Mouse (Mus musculus): ENCODE results near the gene Mxra8.
A peak's percentile ranks its signal among the peaks of the same experiment; 100 is the strongest.

Mxra8 gene

DNA sequence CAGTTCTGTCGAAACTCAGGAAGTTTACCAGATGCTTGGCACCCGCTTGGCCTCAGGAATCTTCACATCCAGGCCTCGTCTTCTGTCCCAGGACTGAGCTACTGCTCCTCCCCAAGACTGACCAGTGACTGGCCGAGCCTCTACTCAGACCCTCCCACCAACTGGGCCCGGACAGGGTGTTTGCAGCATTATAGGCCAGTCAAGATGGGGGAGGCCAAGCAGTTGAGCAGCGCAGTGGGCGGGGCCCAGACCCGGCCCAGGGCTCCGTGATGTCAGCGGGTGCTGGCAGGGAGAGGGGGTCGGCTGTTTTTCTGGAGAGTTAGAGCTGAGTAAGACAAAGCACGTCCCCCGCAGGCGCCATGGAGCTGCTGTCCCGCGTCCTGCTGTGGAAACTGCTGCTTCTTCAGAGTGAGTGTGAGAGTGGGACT, at the start of gene Mxra8:
Mxra8 (plus strand) TSS at position 198 of the 428 bp plus-strand sequence.
- DNase-seq (ENCODE audit: low spot score): no peak

DNA sequence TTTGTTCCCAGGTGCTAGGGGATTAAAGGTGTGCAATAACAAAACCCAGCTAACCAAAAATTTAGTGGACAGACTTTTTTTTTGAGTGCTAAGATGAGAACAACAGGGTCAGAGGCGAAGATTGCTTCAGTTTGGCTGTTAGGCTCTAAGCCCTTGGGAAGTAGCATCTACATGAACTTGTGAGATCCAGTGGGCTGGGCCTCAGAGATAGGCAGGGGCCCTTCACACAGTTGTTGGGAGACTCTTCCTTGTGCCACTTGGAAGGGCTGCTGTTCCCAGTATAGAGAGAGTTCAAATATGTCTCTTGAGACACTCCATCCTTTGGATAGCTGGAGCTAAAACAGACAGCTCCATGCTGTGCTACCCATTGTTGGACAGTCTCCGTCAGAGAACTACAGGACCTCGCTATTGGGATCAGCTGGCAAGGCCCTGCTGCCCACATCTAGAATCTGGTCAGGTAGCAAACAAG, 49.4 kb upstream of the Mxra8 start, which contains the start of gene Ankrd65:
Ankrd65 (plus strand) TSS at position 419 of the 469 bp plus-strand sequence.
- no peak for DNase-seq (ENCODE audit: low spot score)

DNA sequence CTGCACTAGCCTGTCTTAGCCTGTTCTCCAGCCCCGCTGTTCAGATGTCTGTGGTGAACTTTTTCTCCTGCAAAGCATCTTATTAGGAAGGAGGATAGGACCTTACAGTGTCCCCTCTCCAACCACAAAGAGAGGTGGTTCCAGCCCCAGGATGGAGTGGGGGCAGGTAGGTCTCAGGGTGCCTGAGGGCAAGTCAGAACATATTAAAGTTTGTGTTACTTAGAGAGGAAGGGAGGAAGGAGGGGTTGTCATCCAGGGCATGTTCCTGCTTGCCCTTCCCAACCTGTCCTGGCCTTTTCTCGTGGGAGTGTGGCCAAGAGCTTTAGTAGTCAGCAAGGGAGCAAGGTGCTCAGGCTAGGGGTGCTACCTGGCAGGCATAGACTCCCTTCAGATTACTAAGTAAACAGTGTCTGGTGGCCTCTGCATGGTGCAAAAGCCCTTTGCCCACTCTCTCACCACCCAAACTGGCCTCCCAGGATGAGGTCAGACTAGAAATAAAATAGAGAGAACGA, 48.8 kb upstream of the Mxra8 start:
- no peak for DNase-seq (ENCODE audit: low spot score)

DNA sequence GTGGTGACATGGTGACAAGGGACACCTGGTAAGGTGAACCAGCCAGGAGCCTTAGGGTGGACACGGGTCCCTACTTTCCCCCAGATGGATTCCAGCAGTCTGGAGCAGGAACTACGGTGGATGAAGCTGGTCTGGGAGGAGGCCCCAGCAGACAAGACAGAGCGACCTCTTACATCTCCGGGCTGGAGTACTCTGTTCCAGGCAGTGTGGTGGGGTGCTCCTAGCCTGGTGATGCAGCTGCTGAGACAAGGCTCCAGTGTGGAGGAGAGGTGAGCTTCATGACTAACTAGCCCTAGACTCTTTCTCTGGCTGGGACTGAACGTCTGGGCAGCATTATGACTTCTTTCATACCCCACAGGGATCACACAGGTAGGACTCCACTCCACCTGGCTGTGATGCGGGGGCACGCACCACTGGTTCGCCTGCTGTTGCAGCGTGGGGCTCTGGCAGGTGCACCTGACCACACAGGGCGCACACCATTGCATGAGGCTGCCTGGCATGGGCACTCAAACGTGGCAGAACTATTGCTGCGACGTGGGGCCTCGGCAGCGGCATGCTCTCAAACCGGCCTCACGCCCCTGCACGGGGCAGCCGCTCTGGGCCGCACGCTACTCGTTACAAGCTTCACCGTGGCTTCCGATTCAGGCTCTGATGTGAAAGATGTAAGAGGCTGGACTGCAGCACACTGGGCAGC, 48.1 kb upstream of the Mxra8 start:
- DNase-seq (ENCODE audit: low spot score): no peak

DNA sequence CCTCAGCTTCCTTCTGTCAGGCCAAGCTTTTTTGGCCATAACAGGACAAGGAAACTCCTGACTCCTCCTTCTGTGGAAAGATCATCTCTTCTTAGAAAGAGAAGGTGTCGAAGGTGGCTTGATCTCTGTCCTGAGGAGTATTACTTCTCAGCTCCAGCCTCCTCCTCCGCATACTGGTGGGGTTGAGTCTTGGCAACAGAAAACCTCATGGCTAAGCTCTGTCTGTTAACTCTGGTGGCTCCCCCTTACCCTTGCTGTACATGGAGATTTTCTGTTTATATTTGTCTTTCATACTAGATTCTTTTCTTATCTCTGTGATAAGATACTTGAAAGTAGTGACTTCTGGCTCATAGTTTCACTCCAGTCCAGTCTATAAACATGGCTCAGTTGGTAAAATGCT, 45.8 kb upstream of the Mxra8 start:
- DNase-seq (ENCODE audit: low spot score): no peak

DNA sequence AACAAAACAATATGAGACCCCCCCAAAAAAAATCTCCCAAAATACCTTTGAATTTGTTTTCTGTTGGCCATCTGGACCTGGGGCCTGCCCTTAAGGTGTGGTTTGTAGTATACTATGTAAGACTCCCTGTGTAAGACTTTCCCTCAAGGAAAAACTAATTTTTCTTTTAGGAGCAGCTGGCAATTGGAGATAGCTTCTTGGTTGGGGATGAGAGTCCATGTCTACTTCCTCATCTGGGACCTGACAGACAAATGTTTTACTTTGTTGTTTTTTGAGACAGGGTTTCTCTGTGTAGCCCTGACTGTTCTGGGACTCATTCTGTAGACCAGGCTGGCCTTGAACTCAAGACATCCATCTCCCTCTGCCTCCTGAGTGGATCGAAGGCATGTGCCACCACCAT, 37.4 kb upstream of the Mxra8 start:
- DNase-seq (ENCODE audit: low spot score): no peak

DNA sequence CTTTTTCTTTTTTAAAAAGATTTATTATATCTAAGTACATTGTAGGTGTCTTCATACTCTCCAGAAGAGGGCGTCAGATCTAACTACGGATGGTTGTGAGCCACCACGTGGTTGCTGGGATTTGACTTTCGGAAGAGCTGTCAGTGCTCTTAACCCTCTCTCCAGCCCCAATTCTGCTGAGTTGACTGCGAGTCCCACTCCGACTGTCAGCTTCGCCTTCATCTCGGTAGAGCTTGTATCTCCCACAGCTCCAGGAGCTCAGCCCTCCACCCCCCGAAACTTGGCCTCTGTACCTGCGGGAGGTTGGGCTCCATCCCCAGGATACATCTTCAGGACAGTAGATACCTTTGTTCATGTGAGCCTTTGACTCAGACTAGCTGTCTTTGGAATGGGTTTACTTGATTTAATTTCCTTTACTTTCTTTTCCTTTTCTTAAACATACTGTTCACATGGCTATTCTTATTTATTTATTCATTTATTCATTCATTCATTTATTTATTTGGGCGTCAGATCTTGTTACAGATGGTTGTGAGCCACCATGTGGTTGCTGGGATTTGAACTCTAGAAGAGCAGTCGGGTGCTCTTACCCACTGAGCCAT, 36.6 kb upstream of the Mxra8 start, which contains the start of gene Mrpl20:
Mrpl20 (plus strand) TSS at position 138 of the 599 bp plus-strand sequence.
- DNase-seq (ENCODE audit: low spot score): no peak

DNA sequence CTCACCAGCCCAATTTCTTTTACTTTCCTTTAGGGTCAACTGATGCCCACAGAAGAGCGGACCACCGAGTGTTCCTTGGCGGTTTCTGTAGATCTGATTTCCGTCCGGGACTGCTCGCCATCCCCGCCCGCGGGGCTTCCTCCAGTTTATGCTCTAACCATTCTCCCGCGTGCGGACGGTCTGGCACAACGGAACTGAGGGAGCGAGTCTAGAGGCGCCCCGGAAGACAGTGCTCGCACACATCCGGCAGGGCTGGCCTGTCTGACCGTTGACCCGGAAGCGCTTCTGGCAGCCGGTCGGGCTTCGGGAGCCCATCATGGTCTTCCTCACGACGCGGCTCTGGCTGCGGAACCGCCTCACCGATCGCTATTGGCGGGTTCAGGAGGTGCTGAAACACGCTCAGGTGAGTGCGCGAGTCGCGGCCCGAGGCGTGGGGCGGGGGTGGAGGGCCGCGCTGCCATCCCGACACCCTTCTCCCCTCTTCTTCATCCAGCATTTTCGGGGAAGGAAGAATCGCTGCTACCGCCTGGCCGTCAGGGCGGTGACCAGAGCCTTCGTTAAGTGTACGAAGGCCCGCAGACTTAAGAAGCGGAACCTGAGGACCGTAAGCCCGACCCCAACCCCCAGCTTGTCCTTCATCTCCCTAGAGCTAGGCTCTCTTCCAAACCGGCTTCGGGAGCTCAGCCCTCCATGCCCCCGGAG, 36.0 kb upstream of the Mxra8 start:
- peak; percentile 86 for DNase-seq (ENCODE audit: low spot score)

DNA sequence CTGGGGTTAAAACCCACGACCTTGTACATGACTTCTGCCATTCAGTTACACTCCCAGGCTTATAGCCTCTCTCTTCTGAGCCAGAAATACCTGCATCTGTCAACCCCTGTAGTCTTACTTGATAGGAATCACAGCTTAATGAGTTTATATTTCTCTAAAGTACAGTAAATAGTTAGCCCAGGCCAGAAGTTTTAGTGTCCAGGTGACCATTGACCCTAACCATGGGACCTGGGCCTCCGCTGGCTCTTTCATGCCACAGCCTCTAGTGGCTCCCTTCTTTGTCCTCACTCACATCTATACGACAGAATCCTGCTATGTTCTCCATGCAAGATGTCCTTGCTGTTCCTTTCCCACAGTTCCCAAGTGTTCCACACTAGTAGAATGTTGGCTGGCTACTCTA, 31.6 kb upstream of the Mxra8 start:
- no peak for DNase-seq (ENCODE audit: low spot score)

DNA sequence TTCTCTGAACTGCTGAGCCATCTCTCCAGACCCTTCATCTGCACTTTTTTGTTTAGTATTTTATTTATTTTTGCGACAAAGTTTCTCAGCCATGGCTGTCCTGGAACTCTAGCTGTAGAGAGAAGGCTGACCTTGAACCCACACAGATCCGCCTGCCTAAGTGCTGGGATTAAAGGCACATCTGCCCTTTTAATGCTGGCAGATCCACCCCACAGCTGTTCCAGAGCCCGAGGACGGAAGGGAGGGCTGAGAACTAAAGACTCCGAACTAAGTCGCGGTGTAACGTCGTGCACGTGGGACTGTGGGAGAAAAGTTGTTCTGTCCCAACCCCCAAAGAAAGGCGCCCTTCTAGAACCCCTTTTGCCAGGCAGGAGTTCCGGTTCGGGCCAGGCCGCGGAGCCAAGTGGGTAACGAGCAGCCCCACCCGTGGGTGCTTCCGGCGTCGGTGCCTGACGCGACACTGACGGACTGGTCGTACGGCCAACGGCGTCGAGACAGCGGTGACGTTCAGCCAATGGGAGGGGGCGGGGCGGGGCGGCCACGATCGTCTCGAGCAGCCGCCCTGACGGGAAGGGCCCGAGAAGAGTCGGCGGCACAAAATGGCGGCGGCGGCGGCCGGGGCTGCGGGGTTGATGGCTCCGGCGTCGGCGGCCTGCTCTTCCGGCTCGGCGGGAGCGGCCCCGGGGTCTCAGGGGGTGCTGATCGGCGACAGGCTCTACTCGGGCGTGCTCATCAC, 27.4 kb upstream of the Mxra8 start, which contains the start of gene Ccnl2:
Ccnl2 (plus strand) TSS at position 561 of the 736 bp plus-strand sequence.
- DNase-seq (ENCODE audit: low spot score): peak; percentile 89

DNA sequence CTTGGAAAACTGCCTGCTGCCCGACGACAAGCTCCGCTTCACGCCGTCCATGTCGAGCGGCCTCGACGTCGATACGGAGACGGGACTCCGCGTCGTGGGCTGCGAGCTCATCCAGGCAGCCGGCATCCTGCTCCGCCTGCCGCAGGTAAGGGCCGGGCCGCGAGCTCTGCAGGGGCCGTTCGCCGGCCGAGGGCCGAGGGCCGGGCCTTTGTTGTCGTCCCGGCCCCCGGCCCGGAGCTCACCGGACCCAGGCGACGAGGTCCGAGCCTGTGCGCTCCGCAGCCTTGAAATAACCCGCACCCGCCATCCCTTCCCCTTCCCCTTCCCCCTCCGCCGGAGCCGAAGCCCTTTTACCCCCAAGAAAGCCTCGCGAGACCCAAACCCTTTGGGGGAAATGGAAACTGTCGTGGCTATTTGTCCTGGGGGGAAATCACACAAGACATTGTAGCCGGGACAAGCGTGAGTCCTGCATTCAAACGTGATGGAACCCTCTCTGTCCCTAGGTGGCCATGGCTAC, 26.8 kb upstream of the Mxra8 start:
- no peak for DNase-seq (ENCODE audit: low spot score)

DNA sequence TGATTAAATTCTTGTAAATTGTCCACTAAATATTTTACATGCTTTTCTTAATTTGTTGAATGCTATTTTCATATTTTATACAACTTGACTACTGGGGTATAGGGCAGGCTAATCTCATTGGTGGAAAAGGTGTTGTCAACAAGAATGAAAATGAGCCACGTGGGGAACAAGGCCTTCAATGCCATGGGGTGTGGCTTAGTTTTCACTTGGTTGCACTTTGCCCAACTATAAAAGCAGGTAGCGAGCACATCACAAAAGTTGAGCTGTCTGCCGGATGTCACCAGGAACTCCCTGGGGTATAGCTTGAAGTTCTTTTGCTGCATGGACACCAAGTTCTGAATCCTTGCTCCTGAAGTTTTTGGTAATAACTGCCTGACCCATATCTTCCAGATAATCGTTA, 21.9 kb upstream of the Mxra8 start:
- DNase-seq (ENCODE audit: low spot score): no peak

DNA sequence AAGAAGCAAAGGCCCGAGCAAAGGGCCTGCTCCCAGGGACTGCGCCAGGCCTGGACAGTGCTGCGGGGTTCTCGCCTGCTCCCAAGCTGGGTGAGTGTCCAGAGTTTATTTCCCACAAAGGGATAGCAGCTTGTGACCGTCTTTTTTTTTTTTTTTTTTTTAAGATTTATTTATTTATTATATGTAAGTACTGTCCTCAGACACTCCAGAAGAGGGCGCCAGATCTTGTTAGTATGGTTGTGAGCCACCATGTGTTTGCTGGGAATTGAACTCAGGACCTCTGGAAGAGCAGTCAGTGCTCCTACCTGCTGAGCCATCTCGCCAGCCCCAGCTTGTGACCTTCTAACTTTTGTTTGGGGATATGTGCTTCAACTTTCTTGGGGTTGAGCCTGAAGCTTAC, 18.5 kb upstream of the Mxra8 start:
- DNase-seq (ENCODE audit: low spot score): no peak

DNA sequence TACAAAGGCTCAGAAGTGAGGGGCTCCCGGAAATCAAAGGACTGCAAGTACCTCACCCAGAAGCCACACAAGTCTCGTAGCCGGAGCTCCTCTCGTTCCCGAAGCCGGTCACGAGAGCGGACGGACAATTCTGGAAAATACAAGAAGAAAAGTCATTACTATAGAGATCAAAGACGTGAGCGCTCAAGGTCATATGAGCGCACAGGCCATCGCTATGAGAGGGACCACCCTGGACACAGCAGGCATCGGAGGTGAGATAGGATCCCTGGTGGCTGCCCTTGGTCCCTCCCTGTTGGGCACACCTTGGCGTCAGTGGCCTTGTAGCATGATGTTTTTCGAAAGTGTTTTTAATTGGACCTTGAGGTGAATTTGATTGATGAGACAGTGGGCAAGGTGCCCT, 16.0 kb upstream of the Mxra8 start:
- DNase-seq (ENCODE audit: low spot score): no peak

DNA sequence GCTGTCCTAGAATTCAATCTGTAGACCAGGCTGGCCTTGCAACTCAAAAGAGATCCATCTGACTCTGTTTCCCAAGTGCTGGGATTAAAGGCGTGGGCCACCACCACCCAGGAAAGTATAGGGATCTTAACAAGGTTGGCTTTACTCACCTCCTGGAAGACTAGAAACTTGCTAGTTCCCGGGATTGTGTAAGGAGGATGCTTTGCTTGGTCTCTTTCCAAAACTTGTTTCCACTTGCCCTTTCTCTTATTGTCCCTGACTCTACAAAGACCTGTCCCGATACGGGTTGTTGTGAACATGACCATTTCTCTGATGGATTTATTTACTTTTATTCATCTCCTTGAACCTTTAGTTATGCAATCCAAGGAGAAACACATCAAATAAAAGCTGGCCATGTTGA, 9.6 kb upstream of the Mxra8 start:
- DNase-seq (ENCODE audit: low spot score): no peak

DNA sequence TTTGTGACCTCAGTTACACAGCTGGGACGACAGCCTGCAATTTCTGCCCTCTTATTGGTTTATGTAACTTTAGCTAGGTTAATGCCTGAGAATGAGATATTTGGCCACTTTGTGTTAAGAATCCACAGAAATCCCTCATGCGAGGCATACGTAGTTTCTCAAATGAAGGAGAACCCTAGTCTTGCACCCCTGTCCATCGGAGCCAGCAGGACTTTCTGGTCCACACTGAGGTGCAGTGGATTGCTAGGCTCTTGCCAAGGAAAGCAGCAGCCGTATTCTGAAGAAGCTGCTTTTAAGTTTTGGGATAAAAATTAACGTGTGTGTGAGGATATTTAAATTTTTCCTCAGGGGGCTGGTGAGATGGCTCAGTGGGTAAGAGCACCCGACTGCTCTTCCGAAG, 8.9 kb upstream of the Mxra8 start:
- no peak for DNase-seq (ENCODE audit: low spot score)

DNA sequence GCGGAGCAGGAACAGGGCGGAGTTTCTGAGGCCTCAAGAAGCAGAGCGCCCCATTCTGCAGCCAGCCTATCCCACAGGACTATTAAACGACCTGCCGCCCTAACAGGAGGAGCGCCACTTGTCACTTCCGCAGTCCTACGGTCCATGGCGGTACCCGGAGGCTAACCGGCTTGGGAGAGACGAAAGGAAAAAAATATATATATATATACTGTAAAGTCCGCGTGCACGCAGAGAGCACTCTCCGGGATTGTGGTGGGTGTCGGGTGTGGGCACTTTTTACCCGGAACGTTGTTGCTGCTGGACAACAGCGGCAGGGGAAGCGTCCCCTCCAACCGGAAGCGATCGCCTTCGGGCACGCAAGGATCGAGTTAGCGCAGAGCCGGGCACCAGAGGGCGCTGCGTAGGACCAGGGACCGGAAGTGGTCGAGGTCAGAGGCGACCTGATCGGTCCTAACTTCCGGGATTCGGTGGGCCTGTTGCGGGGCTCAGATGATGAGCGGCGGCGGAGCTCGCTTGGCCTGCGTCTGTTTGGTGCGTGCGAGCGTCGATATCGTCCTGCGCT, 8.2 kb upstream of the Mxra8 start, which contains the start of gene Aurkaip1:
Aurkaip1 (plus strand) TSS at position 68 of the 562 bp plus-strand sequence.
- DNase-seq (ENCODE audit: low spot score): peak; percentile 92

DNA sequence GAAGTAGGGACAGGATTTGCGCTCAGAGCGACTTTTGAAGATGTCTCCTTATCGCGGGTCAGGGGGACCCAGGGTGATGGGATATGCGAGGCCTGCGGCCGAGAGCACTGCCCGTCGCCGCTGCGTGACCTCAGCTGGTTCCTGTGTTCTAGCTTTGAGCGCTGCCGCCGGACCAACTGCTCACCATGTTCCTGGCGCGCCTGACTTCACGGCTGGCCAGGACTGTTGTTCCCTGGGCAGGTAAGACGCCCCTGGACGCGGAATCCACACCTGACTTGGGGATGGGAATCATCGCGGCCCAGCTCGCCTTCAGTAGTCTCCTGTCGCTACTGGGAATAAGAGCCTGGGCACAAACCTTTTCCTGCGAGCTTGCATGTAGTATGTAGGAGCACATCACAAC, 7.6 kb upstream of the Mxra8 start:
- DNase-seq (ENCODE audit: low spot score): no peak

DNA sequence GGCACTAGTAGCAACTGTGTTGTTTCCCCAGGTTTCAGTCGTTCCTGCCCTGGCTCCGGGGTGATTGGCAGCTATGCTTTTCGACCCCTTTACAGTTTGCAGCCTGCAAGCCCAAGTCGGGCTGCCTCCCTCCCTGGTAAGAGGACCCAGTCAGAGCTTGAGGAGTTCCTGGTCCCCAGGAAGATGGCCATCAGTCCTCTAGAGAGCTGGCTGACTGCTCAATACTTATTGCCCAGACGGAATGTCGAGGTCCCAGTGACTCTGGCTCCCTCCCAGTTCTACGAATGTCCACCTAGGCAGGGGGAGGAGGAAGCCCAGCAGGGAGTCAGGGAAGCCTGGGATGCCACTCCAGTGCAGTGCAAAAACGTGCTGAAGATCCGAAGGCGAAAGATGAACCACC, 7.2 kb upstream of the Mxra8 start:
- DNase-seq (ENCODE audit: low spot score): no peak

DNA sequence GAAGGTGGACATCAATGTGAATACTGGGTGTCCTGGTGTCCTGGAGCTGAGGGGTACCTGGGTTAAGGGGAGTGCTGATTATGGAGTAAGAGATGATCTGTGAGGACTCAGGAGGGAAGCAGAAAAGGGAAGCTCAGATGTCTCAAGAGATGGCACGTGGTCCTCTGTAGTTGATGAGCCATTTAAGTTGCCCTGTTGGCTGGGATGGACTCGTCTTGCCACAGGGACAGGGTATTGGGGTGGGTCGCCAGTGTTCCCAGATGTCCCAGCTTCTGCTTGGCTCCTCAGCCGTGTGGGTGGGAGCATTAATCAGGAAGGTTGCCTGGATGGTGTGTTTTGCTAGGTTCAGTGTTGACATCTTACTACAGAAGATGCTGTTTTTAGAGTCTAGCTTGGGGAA, 6.2 kb upstream of the Mxra8 start:
- DNase-seq (ENCODE audit: low spot score): no peak

DNA sequence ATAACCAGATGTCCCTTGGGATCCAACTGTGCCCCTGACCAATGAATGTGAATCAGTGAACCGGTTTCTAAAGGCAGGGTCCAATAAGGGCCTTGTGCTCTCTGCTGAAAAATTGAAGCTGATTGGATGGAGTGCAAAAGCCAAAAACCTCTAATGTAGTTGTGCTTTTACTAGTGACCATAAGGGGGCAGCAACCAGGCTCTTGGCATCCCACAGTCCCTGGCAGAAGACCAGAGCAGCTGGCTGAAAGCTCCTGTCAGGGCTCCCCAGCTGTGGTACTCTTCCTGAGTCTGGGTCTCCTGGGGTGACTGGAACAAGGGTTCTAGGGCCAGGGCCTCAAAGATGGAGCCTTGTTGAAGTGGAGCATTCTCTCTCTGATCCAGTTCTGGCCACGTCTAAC, 5.6 kb upstream of the Mxra8 start:
- peak; percentile 72 for DNase-seq (ENCODE audit: low spot score)

Measured in left cerebral cortex, adult 11 months (tissue).